Mouse (Mus musculus) heart, adult 18-20 months (tissue): ENCODE measurements around the gene Prrt1. TPM values are rescaled to one million over a fixed set of nuclear protein-coding genes. Genes with fewer than 3 reads are reported as not detected.

Experiments used
- DNase-seq, 2 experiments: peaks; one replicate each; pipeline ENCODE4 v3.0.0; 2021 to 2022; ENCODE audit warnings: mixed read lengths in 1 of 2
- long read RNA-seq, 2 experiments: library from polyadenylated mRNA; stranded (forward); transcript quantifications; one replicate each; pipeline ENCODE4 v2.0.0; 2021
- total RNA-seq, 2 experiments: library from RNA; stranded (reverse); gene quantifications; 2 replicates each; pipeline ENCODE4 v1.2.3; 2021

The Prrt1 gene
- total RNA-seq = 1 to 10 TPM in 1 of 2 experiments, under 1 TPM in 1; 0.93 to 1.5 TPM
- long read RNA-seq, experiment 1 = 0 reads
- long read RNA-seq, experiment 2, partial matches to known transcripts = 0 of 1 reads
- long read RNA-seq, experiment 2, other reads (novel, unspliced or antisense) = 1 of 1 reads

DNA sequence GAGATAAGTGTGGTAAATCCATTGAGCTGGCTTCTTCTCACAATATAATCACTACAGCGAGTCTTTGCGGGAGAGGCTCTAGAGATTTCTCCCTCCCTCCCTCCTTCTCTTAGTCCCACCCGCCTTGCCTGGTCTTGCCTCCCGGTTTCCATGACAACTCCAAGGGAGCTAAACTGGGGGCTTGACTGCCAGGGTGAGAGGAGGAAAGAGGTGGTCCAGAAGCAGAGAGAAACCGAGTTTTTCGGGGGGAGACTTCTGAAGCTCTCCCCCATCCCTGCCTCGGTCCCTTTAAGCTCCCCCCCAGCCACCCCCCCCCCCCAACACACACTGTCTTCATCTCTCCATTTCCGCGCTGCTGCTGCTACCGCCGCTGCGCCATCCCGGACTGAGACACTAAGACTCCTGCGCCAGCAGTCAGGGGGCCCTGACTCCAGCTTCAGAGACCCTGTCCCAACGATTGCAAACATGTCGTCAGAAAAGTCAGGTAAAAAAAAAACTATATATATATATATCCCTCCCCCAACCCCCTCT lies at the start of gene Prrt1:
Gene Prrt1, plus strand, starts transcription at position 313 of the 531 bp plus-strand sequence.
- DNase-seq = peak in 1 of 2 experiments; percentile 44

DNA sequence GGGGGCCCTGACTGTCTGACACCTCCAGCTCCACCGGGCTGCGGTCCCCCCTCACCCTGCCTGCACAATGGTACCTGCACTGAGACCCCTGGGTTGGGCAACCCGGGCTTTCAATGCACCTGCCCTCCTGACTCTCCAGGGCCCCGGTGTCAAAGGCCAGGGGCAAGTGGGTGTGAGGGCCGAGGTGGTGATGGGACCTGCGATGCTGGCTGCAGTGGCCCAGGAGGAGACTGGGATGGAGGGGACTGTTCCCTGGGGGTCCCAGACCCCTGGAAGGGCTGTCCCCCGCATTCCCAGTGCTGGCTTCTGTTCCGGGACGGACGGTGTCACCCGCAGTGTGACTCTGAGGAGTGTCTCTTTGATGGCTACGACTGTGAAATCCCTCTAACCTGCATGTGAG lies 46.8 kb upstream of the Prrt1 start:
- no peak for DNase-seq

DNA sequence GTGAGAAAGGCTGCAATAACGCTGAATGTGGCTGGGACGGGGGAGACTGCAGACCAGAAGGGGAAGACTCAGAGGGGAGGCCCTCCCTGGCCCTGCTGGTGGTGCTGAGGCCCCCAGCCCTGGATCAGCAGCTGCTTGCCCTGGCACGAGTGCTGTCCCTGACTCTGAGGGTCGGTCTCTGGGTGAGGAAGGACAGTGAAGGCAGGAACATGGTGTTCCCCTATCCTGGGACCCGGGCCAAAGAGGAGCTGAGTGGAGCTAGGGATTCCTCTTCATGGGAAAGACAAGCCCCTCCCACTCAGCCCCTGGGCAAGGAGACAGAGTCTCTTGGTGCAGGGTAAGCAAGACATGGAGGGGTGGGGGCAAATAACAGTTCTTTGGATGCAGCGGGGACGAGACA lies 45.9 kb upstream of the Prrt1 start:
- DNase-seq = peak in 1 of 2 experiments; percentile 44

- no peak for DNase-seq
Measured at GRCm38 (mm10) chr17:34583819-34584218, 45.5 kb upstream of the Prrt1 start.

DNA sequence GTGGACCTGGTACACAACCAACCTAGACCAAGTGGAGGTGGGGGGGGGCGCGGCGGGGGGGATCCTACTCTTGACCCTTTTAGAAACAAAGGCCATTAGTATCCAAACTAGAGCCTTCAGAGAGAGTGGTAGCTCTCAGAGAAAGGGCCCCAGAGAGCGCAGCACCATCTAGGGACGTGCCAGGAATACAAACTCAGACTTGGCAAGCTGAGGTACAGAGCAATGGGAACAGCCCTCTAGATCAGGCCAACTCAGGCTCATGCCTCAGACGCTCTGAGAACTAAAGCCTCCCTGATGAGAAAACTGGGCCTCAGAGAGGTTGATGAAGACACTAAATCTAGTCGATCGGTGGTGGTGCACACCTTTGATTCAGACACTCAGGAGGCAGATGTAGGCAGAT lies 44.2 kb upstream of the Prrt1 start:
- DNase-seq = no peak

- DNase-seq = no peak
Measured at GRCm38 (mm10) chr17:34585877-34586771, 43.2 kb upstream of the Prrt1 start.

DNA sequence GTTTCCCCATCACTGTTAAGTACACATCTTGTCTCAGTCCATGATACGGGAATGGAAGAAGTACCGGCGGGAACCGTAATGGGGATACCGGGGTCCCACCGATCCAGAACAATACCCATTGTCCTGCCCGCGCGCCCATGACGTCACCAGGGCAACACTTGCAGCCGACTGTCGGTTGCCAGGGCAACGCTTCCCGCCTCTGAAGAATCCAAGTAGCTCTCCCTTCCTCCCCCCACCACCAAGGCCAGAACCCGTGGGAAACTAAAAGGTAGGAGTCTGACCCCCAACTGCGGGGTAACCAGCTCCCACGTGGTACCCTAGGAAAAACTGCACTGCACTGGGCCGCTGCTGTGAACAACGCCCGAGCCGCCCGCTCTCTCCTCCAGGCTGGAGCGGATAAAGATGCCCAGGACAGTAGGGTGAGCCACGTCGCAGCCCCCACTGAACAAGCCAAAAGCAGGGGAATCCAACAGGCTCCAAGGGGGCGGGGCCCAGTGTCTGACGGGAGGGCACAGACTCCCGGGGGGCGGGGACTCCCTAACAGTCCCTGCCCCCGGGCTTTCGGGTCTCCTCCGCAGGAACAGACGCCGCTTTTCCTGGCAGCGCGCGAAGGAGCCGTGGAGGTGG lies 42.4 kb upstream of the Prrt1 start:
- DNase-seq = peak; percentile 87 to 93

DNA sequence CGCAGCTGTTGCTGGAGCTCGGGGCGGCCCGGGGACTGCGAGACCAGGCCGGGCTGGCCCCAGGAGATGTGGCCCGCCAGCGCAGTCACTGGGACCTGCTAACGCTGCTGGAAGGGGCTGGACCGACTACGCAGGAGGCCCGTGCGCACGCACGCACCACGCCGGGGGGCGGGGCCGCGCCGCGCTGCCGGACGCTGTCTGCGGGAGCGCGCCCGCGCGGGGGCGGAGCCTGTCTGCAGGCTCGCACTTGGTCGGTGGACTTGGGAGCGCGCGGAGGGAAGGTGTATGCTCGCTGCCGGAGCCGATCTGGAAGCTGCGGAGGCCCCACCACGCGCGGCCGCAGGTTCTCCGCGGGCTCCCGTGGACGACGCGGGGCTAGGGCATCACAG lies 41.9 kb upstream of the Prrt1 start:
- DNase-seq = peak; percentile 96 to 98

- DNase-seq = no peak
Measured at GRCm38 (mm10) chr17:34587814-34588213, 41.5 kb upstream of the Prrt1 start.

DNA sequence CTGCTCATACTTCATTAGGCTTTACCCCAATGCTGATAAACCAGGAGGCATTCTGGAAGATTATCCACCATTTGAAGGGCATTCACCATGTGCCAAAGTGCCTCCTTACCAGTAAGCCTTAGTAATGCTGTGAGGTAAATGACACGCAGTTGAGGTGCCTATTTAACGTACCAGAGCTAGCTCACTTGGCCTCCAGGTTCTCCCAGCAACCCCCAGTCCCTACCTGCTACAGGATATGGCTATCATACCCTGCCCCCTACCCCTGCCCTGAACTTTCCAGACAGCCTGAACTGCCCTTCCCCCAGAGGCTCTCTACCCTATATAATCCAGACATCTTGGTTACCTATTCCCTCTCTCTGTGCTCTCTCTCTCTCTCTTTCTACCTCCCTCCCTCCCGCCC lies 40.6 kb upstream of the Prrt1 start:
- no peak for DNase-seq

DNA sequence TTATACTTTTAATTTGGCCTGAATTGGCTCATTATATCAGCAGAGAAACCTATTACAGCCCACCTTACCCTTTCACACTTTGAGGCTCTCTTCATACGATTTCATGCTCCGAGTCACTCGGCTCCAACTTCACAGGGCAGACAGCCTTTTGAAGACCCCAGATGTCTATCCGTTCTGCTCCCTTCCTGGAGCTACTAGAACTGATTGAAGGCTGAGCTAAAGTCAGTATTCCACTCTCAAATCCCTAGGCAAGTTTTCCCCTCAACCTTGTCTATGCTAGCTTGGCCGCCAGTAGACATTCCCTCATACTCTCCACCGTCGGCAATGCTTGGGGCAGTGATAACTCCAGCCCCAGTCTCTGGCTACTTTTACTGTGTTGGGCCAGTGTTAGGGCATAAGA lies 40.1 kb upstream of the Prrt1 start:
- no peak for DNase-seq

DNA sequence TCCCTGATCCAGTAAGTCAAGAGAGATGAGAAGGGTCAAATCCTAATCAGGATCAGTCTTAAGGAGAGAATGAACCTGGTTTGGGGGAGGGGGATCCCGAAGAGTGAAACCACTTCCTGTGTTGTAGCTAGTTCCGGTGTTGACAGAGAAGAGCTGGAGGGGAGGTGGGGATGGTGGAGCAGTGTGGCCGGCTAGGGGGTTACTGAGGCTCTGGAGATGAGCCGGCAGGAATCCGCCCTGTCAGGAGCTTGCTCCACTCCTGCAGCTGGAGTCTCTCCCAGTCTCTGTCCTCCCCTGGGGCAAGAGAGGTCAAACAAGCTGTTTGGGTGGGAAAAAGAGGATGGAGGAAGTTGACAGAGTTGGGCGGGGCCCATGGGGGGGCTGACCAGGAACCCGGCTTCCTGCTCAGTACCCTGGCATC lies 39.6 kb upstream of the Prrt1 start, which contains the start of gene Gpsm3:
Gene Gpsm3, plus strand, starts transcription at position 126 of the 421 bp plus-strand sequence.
- DNase-seq = peak; percentile 77 to 88

- DNase-seq = peak; percentile 30 to 43
Measured at GRCm38 (mm10) chr17:34590154-34590987, 39.0 kb upstream of the Prrt1 start.

DNA sequence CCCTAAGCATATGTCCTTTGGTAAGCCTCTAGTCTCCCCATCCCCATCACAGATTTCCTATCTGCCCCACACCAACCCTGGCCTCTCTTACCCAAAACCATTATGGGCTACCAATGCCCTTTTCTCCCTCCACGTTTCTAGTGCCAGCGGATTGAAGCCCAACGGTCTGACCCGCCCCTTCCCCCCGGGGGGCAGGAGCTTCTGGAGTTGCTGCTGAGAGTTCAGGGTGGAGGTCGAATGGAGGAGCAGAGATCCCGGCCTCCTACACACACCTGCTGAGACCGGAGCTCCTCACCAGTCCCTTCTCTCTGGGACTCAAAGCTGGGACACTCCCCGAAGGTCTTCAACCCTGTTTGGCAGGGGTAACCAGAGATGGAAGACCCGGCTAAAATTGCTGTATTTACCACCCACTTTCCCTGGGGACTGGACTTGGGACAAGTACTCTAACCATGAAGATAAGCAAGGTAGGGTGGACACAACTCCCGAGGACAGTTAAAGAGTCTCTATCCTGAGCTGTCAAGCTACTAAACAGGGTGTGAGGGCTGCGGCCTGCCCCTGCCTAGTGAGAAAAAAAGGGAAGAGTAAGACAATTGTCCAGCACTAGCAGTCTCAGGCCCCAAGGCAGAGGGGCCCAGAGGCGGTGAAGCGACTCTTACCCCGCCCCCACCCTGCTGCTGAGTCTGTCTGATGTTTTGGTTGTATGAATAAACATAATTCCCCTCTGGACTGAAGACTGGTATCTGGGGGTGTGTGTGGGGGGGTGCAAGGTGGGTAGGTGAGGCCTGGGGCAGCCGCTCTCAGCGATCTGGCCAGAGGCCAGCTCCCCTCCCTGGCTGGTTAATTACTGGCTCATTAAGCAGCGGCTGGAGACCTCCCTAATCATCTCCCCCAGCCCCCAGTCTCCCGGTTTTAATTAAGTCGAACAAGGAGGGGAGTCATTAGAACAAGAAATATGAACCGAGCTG lies 38.0 kb upstream of the Prrt1 start, which contains the start of gene Pbx2:
Gene Pbx2, plus strand, starts transcription at position 238 of the 965 bp plus-strand sequence.
- DNase-seq = peak; percentile 41 to 56

DNA sequence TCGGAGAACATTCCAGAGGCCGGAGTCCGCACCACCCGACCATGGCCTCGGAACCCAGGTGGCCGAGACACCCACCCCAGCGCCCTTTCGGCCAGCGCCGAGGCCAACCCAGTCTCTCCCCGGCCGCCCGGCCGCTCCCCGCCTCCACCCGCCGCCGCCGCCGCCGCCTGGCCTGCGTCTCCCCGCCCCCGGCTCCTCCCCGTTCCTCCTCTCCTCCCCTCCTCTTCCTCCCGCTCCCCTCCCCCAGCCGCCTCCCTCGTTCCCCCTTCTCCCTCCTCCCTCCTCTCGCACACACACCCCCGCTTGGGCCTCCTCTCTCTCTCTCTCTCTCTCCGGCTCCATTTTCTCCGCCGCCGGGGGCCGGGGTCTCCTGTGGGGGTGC lies 37.3 kb upstream of the Prrt1 start:
- DNase-seq = peak; percentile 91

- peak; percentile 36 to 55 for DNase-seq
Measured at GRCm38 (mm10) chr17:34592581-34593549, 36.5 kb upstream of the Prrt1 start.

GRCm38 (mm10) chr17:34593752-34594525 lies 35.4 kb upstream of the Prrt1 start:
- DNase-seq = no peak

GRCm38 (mm10) chr17:34596098-34596497 lies 33.2 kb upstream of the Prrt1 start:
- DNase-seq = no peak
